Comparison of ENCODE assay signal across 9 mouse cellular contexts in the genomic region with DNA sequence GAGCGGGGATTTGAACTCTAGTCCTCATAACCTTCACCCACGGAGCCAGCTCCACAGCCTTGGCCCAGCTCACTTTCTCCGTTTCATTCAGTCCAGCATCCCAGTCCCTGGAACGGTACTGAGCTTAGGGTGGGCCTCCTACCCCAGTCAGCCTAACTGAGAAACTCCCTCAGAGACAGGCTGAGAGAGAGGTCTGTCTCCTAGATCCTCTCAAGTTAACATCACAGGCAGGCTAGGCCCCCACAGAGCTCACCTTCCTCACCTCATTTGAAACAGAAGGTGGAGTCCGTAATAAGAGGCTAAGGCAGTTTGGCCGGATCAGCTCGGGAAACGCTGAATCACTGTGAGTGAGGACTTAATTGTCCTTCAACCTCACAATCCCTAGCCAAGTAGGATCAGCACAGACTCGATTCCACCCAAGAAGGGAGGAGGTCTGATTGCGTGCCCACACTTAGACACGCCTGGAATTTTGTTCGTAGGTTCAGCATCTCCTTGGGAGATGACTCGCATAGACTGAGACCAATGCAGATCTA. TPM values are rescaled to one million over a fixed set of nuclear protein-coding genes. Genes with fewer than 3 reads are reported as not detected.
DNase-seq lines count a peak whose midpoint lies in the region; ATAC-seq lines count a peak whose summit lies in the region.
"Had no signal": no experiment of that assay in that cellular context is flagged by ENCODE, and none has a peak within 500 bp of the region (broad histone marks: within the 10 kb centered on the region; RNA-seq: fewer than 3 reads in every experiment).

No protein-coding gene starts in this region.

- H3K27me3 ChIP-seq in hindbrain, embryonic 14.5 days (ENCODE audit: control insufficient read depth, insufficient read depth, low read length) = peaks cover 54% of the 10 kb centered on the region
- H3K27me3 ChIP-seq in midbrain, embryonic 14.5 days (ENCODE audit: control insufficient read depth, insufficient read depth, low read length) = peaks cover 44% of the 10 kb centered on the region

- no peak for ATAC-seq in hindbrain, embryonic 14.5 days (ENCODE audit: low FRiP score)
- no peak for ATAC-seq in midbrain, embryonic 14.5 days (ENCODE audit: low FRiP score, low TSS enrichment)

- H3K4me2 ChIP-seq in hindbrain, embryonic 14.5 days (replicated peaks) = peak overlapping the region; percentile 81; the same call in 1 of the 2 replicates
- peak overlapping the region; percentile 64 for H3K4me2 ChIP-seq in midbrain, embryonic 14.5 days (ENCODE audit: low read length)

- H3K9me3 ChIP-seq in hindbrain, embryonic 14.5 days (ENCODE audit: control insufficient read depth, low read length) = no peaks in the 10 kb centered on the region
- H3K9me3 ChIP-seq in midbrain, embryonic 14.5 days (ENCODE audit: control insufficient read depth, low read length) = no peaks in the 10 kb centered on the region

- no peak overlapping the region for H3K27ac ChIP-seq in brown adipose tissue, adult 24 weeks (replicated peaks; ENCODE audit: low read depth, low read length)
- H3K27ac ChIP-seq in hindbrain, embryonic 14.5 days = no peak overlapping the region
- H3K27ac ChIP-seq in midbrain, embryonic 14.5 days (replicated peaks; ENCODE audit: low read depth, low read length) = no peak overlapping the region

- no peaks in the 10 kb centered on the region for H3K4me1 ChIP-seq in brown adipose tissue, adult 24 weeks (ENCODE audit: control insufficient read depth, insufficient read depth, insufficient read length, low read length)
- H3K4me1 ChIP-seq in hindbrain, embryonic 14.5 days (replicated peaks; ENCODE audit: control insufficient read depth, insufficient read depth, low read length) = peaks cover 15% of the 10 kb centered on the region; the same call in 1 of the 2 replicates
- H3K4me1 ChIP-seq in midbrain, embryonic 14.5 days (ENCODE audit: control insufficient read depth, insufficient read depth, low read length) = peaks cover 4% of the 10 kb centered on the region; the same call in 1 of the 2 replicates

- no peaks in the 10 kb centered on the region for H3K36me3 ChIP-seq in hindbrain, embryonic 14.5 days (replicated peaks; ENCODE audit: control insufficient read depth, insufficient read depth)
- H3K36me3 ChIP-seq in midbrain, embryonic 14.5 days (ENCODE audit: control insufficient read depth, insufficient read depth, low read length) = no peaks in the 10 kb centered on the region

- 0 out of 2 replicates have a peak overlapping the region, but pooled peaks have one; percentile 28 for H3K9ac ChIP-seq in hindbrain, embryonic 14.5 days
- H3K9ac ChIP-seq in midbrain, embryonic 14.5 days (replicated peaks; ENCODE audit: low read length) = no peak overlapping the region

- intact Hi-C loops in gastrocnemius, postnatal 36 days (cut with DNase I) = loop anchor here (10.0 kb wide), 1 partner anchor 83 kb away; no protein-coding TSS in a partner anchor

- peak; percentile 4 for DNase-seq in kidney, adult 11 months
- no peak for DNase-seq in kidney, adult 18-20 months
- DNase-seq in hindbrain, embryonic 14.5 days (ENCODE audit: low spot score) = peak; percentile 24
- DNase-seq in midbrain, embryonic 14.5 days = peak; percentile 8
- DNase-seq in spleen, adult 18-20 months = no peak
- no peak for DNase-seq in layer of hippocampus, postnatal 14 days (ENCODE audit: low spot score in 2 of 2)
- no peak for DNase-seq in gastrocnemius, postnatal 36 days

- peak overlapping the region; percentile 78 for H3K4me3 ChIP-seq in brown adipose tissue, adult 24 weeks (ENCODE audit: insufficient read depth, low read depth, low read length)
- peak overlapping the region; percentile 36 for H3K4me3 ChIP-seq in hindbrain, embryonic 14.5 days (replicated peaks; ENCODE audit: low read length)
- H3K4me3 ChIP-seq in midbrain, embryonic 14.5 days (replicated peaks; ENCODE audit: low read depth, low read length) = peak overlapping the region; percentile 37; the same call in 1 of the 2 replicates

- WGBS in hindbrain, embryonic 14.5 days = 26% methylated on average over 13 of the region's 13 CpGs
- 25% methylated on average over 13 of the region's 13 CpGs for WGBS in midbrain, embryonic 14.5 days

RNA-seq across cellular contexts. Expression of a gene that starts 0.8 kb away (rescaled TPM):
- polyA plus RNA-seq in brown adipose tissue, adult 24 weeks (2012; ENCODE audit: insufficient read depth, insufficient read length, missing spikeins) = 7.2 TPM in 2 replicates
- 1.7 and 2.9 TPM in 2 replicates for polyA plus RNA-seq in hindbrain, embryonic 14.5 days (2014; fragmentation: Nextera tagmentation; extraction: Ambion mirVana)
- polyA plus RNA-seq in midbrain, embryonic 14.5 days (2014; fragmentation: Nextera tagmentation; extraction: Ambion mirVana) = 0.93 and 1.1 TPM in 2 replicates
- 10 to 100 TPM; 10.7 to 14.1 TPM for total RNA-seq in layer of hippocampus, postnatal 14 days (2021)
- total RNA-seq in gastrocnemius, postnatal 36 days (2021) = 1 to 10 TPM; 1.3 to 1.8 TPM

RNA-seq across cellular contexts. Expression of a gene that starts 29.5 kb away (rescaled TPM):
- polyA plus RNA-seq in brown adipose tissue, adult 24 weeks (2012; ENCODE audit: insufficient read depth, insufficient read length, missing spikeins) = 18.9 and 24.0 TPM in 2 replicates
- polyA plus RNA-seq in hindbrain, embryonic 14.5 days (2014; fragmentation: Nextera tagmentation; extraction: Ambion mirVana) = 41.8 and 43.2 TPM in 2 replicates
- 36.5 and 40.3 TPM in 2 replicates for polyA plus RNA-seq in midbrain, embryonic 14.5 days (2014; fragmentation: Nextera tagmentation; extraction: Ambion mirVana)
- 100 to 1,000 TPM in 1 of 2 experiments, 10 to 100 TPM in 1; 98.2 to 104 TPM for total RNA-seq in layer of hippocampus, postnatal 14 days (2021)
- total RNA-seq in gastrocnemius, postnatal 36 days (2021) = 10 to 100 TPM; 36.7 to 38.3 TPM

RNA-seq across cellular contexts. Expression of a gene that starts 54.3 kb away (rescaled TPM):
- polyA plus RNA-seq in brown adipose tissue, adult 24 weeks (2012; ENCODE audit: insufficient read depth, insufficient read length, missing spikeins) = not detected in 2 replicates
- polyA plus RNA-seq in hindbrain, embryonic 14.5 days (2014; fragmentation: Nextera tagmentation; extraction: Ambion mirVana) = not detected in 2 replicates
- polyA plus RNA-seq in midbrain, embryonic 14.5 days (2014; fragmentation: Nextera tagmentation; extraction: Ambion mirVana) = not detected in 2 replicates
- 1 to 10 TPM; 1.9 to 2.0 TPM for total RNA-seq in layer of hippocampus, postnatal 14 days (2021)
- total RNA-seq in gastrocnemius, postnatal 36 days (2021) = 1 to 10 TPM in 1 of 2 experiments, under 1 TPM in 1; 0.69 to 1.5 TPM
- total RNA-seq: neutrophil, adult 5-6 weeks had no signal

Comparison
In these comparisons a context has a peak if more than half of its experiments do, and no peak if none do; other contexts are left out.
1. DNase-seq: peak in kidney, adult 11 months (single experiment), hindbrain, embryonic 14.5 days (single experiment) and midbrain, embryonic 14.5 days (single experiment); none in kidney, adult 18-20 months (single experiment), spleen, adult 18-20 months (0 of 2), layer of hippocampus, postnatal 14 days (0 of 2) and gastrocnemius, postnatal 36 days (0 of 2).
2. Peak in every context shown above with its lines, with median percentiles within 50 percentile points of each other: H3K4me3 ChIP-seq.